Mouse (Mus musculus): ENCODE results near the gene Mbd3.
A peak's percentile ranks its signal among the peaks of the same experiment; 100 is the strongest.
"Not testable (repeated sequence)": the region's sequence is repeated elsewhere in the genome, so short reads cannot be mapped to it uniquely, and the experiment has no call there.

The Mbd3 gene

GRCm38 (mm10) chr10:80367954-80368353 is 31.4 kb downstream of the Mbd3 start:
- no peak for DNase-seq

GRCm38 (mm10) chr10:80365736-80366135 is 33.6 kb downstream of the Mbd3 start:
- no peak for DNase-seq

GRCm38 (mm10) chr10:80363734-80364133 is 35.6 kb downstream of the Mbd3 start:
- DNase-seq: no peak

GRCm38 (mm10) chr10:80357994-80358639 is 41.2 kb downstream of the Mbd3 start:
- DNase-seq: no peak

- DNase-seq: no peak
These were observed 42.0 kb downstream of the Mbd3 start for GRCm38 (mm10) chr10:80357336-80357735.

GRCm38 (mm10) chr10:80356737-80357136 is 42.6 kb downstream of the Mbd3 start:
- no peak for DNase-seq

GRCm38 (mm10) chr10:80356001-80356682 is 43.2 kb downstream of the Mbd3 start, which contains the start of gene Plk5:
TSS of gene Plk5 (plus strand) at chr10:80356459.
- no peak for DNase-seq

GRCm38 (mm10) chr10:80355431-80355830 is 43.9 kb downstream of the Mbd3 start:
- no peak for DNase-seq

GRCm38 (mm10) chr10:80352727-80353126 is 46.6 kb downstream of the Mbd3 start:
- DNase-seq: no peak

- no peak for DNase-seq
These were observed 47.5 kb downstream of the Mbd3 start for GRCm38 (mm10) chr10:80351896-80352295.

GRCm38 (mm10) chr10:80350292-80350691 is 49.1 kb downstream of the Mbd3 start:
- DNase-seq: peak; percentile 89

- no peak for DNase-seq
These were observed 50.4 kb downstream of the Mbd3 start for GRCm38 (mm10) chr10:80348981-80349380.

- no peak for DNase-seq
These were observed 51.0 kb downstream of the Mbd3 start, which contains the start of gene Adamtsl5 for GRCm38 (mm10) chr10:80348244-80348781. TSS of gene Adamtsl5 (minus strand) at chr10:80348412.

- no peak for DNase-seq
These were observed 51.8 kb downstream of the Mbd3 start for GRCm38 (mm10) chr10:80347514-80347967.

- DNase-seq: not testable (repeated sequence)
These were observed 53.4 kb downstream of the Mbd3 start for GRCm38 (mm10) chr10:80345929-80346328.

GRCm38 (mm10) chr10:80345122-80345521 is 54.2 kb downstream of the Mbd3 start:
- DNase-seq: no peak

GRCm38 (mm10) chr10:80344131-80344661 is 55.2 kb downstream of the Mbd3 start:
- no peak for DNase-seq

GRCm38 (mm10) chr10:80343425-80343895 is 55.9 kb downstream of the Mbd3 start:
- no peak for DNase-seq

- DNase-seq: no peak
These were observed 56.5 kb downstream of the Mbd3 start for GRCm38 (mm10) chr10:80342749-80343424.
